Mouse (Mus musculus) myocyte (in vitro differentiated cells): Measurements from ENCODE around the gene 1700025G04Rik.

ENCODE experiments used
- MYOG ChIP-seq, 3 experiments: IDR thresholded peaks; one replicate each; pipeline ENCODE4 v1.6.1; 2011; ENCODE audit warnings: control low read depth in 2 of 3, low read depth in 2 of 3, mild to moderate bottlenecking in 2 of 3; ENCODE audit not compliant: insufficient read length in 2 of 3, control insufficient read depth in 1 of 3, insufficient read depth in 1 of 3
- POLR2A ChIP-seq: IDR thresholded peaks from one replicate; pipeline ENCODE4 v1.6.1; 2011; ENCODE audit warnings: low read depth, mild to moderate bottlenecking, control low read depth, moderate library complexity; ENCODE audit not compliant: insufficient read length
- USF1 ChIP-seq: IDR thresholded peaks from one replicate; pipeline ENCODE4 v1.6.1; 2011; ENCODE audit warnings: low read depth, mild to moderate bottlenecking, control low read depth, moderate library complexity

DNA sequence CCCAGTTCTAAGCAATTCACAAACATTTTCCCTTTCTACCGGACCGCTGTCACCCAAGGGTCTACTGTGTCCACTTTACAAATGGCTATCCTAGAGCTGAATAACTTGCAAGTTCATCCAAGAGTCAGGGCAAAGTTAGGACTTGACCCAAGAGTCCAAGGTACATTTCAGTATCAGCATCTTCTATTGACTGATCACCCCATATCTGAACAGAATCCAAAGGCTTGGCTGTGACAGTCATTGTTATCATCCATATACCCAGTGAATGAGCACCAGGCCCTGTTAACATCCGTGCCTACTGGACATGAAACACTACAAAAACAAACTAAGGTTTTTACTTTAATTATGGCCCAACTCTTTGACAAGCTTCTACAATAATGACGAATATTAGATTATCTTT, 48.9 kb downstream of the 1700025G04Rik start:
- TF ChIP-seq USF1 (no peak), MYOG (IDR thresholded peaks at IDR 0.05; ENCODE audit: control insufficient read depth in 1 of 3, insufficient read depth in 1 of 3, insufficient read length in 2 of 3, low read depth in 2 of 3) (no peak), POLR2A (no peak)
